Comparison of ENCODE assay signal across 27 mouse cellular contexts in the genomic region with DNA sequence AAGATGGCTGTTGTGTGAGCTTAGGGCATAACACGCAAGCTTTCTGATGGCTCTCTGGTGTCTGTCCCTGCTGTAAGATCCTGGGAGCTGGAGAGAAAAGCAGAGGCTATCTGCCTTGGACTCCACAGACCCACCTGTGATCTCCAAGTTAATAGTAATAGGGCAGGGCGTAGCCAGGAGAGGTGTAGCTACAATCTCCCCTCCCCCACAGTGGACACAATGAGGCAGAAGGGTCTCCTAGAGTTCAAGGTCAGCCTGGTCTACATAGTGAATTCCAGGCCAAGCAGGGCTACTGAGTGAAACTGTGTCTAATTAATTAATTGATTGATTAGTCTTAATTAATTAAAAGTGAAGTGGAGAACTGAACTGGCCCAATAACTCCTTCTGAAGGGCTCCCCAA.
"Had no signal": no experiment of that assay in that cellular context is flagged by ENCODE, and none has a peak within 500 bp of the region (broad histone marks: within the 10 kb centered on the region; RNA-seq: fewer than 3 reads in every experiment).

No protein-coding gene starts in this region.

- DNase-seq: gastrocnemius, adult 2 months; gastrocnemius, postnatal 10 days; gastrocnemius, postnatal 25 days; heart, adult 11 months; heart, adult 2 months; heart, postnatal 14 days; heart, postnatal 36 days; kidney, adult 11 months; kidney, adult 2 months; kidney, adult 9 months; kidney, postnatal 25 days; kidney, postnatal 4 days; left cerebral cortex, postnatal 4 days had no signal

- H3K9me3 ChIP-seq: heart, embryonic 13.5 days; heart, embryonic 15.5 days; hindbrain, embryonic 13.5 days; hindbrain, embryonic 15.5 days; kidney, embryonic 15.5 days; limb, embryonic 13.5 days; limb, embryonic 15.5 days; liver, embryonic 12.5 days had no signal

- ATAC-seq: hindbrain, postnatal 0 days; intestine, embryonic 16.5 days; liver, embryonic 12.5 days had no signal

- H3K27ac ChIP-seq: gastrocnemius, adult 2 months; heart, adult 2 months; heart, embryonic 13.5 days; heart, embryonic 15.5 days; hindbrain, embryonic 13.5 days; hindbrain, embryonic 15.5 days; hindbrain, postnatal 0 days; kidney, embryonic 15.5 days; kidney, postnatal 0 days; layer of hippocampus, adult 2 months; left cerebral cortex, adult 2 months; limb, embryonic 13.5 days; limb, embryonic 15.5 days; liver, embryonic 12.5 days; liver, embryonic 14.5 days had no signal

- H3K36me3 ChIP-seq: heart, embryonic 13.5 days; heart, embryonic 15.5 days; hindbrain, embryonic 13.5 days; hindbrain, embryonic 15.5 days; kidney, embryonic 15.5 days; limb, embryonic 13.5 days; limb, embryonic 15.5 days; liver, embryonic 12.5 days had no signal

- H3K9ac ChIP-seq: heart, embryonic 13.5 days; heart, embryonic 15.5 days; hindbrain, embryonic 13.5 days; hindbrain, embryonic 15.5 days; kidney, embryonic 15.5 days; limb, embryonic 13.5 days; limb, embryonic 15.5 days; liver, embryonic 12.5 days; liver, embryonic 14.5 days had no signal

- H3K4me3 ChIP-seq: gastrocnemius, adult 2 months; heart, adult 2 months; heart, embryonic 13.5 days; heart, embryonic 15.5 days; hindbrain, embryonic 13.5 days; hindbrain, embryonic 15.5 days; kidney, embryonic 15.5 days; layer of hippocampus, adult 2 months; left cerebral cortex, adult 2 months; limb, embryonic 13.5 days; limb, embryonic 15.5 days; liver, embryonic 12.5 days had no signal
